Mouse (Mus musculus): Measurements from ENCODE around the gene Gm20441. TPM values are rescaled to one million over a fixed set of nuclear protein-coding genes. Genes with fewer than 3 reads are reported as not detected.
A peak's percentile ranks its signal among the peaks of the same experiment; 100 is the strongest.

Gm20441 gene
- polyA plus RNA-seq (2014; fragmentation: Nextera tagmentation; extraction: Ambion mirVana) = not detected in 2 replicates

DNA sequence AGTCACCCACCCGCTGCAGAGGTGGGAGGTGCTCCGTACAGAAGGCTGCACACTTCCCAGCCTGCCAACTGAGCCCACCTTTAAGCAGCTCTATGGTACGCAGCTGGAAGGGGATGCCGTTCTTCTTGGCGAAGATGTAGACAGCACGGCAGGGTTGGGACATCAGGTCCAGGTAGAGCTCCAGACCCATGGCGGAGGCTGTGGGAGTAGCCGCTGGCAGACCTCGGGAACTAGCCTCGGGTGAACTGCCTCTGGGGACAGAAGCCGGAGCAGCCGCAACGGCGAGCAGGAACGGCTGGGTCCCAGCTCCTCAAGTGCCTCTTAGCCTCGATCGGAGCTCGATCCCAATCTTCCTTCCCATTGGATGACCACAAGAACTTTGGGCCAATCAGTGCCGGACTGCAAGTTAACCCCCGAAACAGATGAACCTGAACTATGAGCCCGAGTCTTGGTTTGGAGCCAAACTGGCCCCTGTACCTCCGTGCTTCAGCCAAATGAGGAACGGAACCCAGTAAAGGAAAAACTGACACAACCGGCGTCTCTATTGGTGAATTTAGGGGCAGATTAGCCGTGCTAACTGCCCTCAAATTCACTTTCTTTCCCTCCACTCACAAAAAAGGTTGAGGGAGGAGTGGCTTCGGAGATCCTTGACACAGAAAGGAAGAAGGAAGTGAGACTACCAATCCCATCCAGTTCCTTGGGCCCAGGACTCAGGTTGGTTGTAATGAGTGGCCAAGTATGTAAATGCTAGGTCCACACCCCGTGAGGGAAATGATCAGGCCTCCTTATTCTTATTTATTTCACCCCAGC, at the start of gene Gm20441, which contains the start of gene Gstt3:
Gene Gm20441 (minus strand): TSS at position 186 of the 810 bp plus-strand sequence.
Gene Gstt3 (minus strand): TSS at position 646 of the 810 bp plus-strand sequence.
- Histone ChIP-seq H3K27me3 (ENCODE audit: control insufficient read depth, insufficient read depth, low read length) (peaks cover 20% of the 10 kb centered on the region), H3K9me3 (replicated peaks; ENCODE audit: control insufficient read depth, low read length) (no peaks in the 10 kb centered on the region), H3K4me2 (peak within 1 kb of the TSS; percentile 95), H3K4me3 (ENCODE audit: low read depth, low read length) (peak within 1 kb of the TSS; percentile 48), H3K27ac (ENCODE audit: low read depth, low read length) (no peak within 1 kb of the TSS), H3K9ac (ENCODE audit: low read depth, low read length) (peak within 1 kb of the TSS; percentile 16; the same call in 1 of the 2 replicates), H3K4me1 (ENCODE audit: control insufficient read depth, insufficient read depth, low read length) (0 out of 2 replicates have a peak, but pooled peaks cover 5% of the 10 kb centered on the region), H3K36me3 (ENCODE audit: control insufficient read depth, insufficient read depth, low read length) (no peaks in the 10 kb centered on the region)
- 0 out of 2 replicates have a peak, but pooled peaks have one; percentile 22 for ATAC-seq (replicated peaks; ENCODE audit: insufficient number of reproducible peaks, low FRiP score, low TSS enrichment)
- WGBS (ENCODE audit: insufficient replicate concordance) = 1% methylated on average over 28 of the region's 28 CpGs

DNA sequence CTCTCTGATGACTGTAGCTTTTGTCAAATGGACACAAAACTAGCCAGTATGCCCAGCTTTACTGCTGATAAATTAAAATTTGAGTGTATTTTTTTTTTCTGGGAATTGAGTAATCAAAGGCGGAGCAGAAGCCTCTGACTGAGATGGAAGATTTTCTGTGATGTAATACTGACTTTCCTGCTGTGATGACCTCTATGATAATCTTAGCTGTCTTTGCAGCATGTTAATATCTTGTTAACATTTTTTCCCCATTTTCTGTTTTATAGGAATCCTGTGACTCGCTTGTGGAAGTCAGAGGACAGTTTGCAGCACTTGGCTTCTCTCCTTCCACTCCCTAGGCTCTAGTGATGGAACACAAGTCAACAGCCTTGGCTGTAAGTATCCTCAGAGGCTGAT, 49.5 kb upstream of the Gm20441 start:
- H3K9me3 ChIP-seq (replicated peaks; ENCODE audit: control insufficient read depth, low read length) = no peaks in the 10 kb centered on the region
- H3K27me3 ChIP-seq (ENCODE audit: control insufficient read depth, insufficient read depth, low read length) = peaks cover 4% of the 10 kb centered on the region; the same call in 1 of the 2 replicates
- no peak for ATAC-seq (replicated peaks; ENCODE audit: insufficient number of reproducible peaks, low FRiP score, low TSS enrichment)
- H3K4me3 ChIP-seq (ENCODE audit: low read depth, low read length) = no peak overlapping the region
- no peaks in the 10 kb centered on the region for H3K36me3 ChIP-seq (ENCODE audit: control insufficient read depth, insufficient read depth, low read length)
- H3K9ac ChIP-seq (ENCODE audit: low read depth, low read length) = no peak overlapping the region
- H3K27ac ChIP-seq (ENCODE audit: low read depth, low read length) = no peak overlapping the region
- WGBS (ENCODE audit: insufficient replicate concordance) = 85% methylated on average over 2 of the region's 2 CpGs
- H3K4me2 ChIP-seq = no peak overlapping the region
- H3K4me1 ChIP-seq (ENCODE audit: control insufficient read depth, insufficient read depth, low read length) = peaks cover 10% of the 10 kb centered on the region

DNA sequence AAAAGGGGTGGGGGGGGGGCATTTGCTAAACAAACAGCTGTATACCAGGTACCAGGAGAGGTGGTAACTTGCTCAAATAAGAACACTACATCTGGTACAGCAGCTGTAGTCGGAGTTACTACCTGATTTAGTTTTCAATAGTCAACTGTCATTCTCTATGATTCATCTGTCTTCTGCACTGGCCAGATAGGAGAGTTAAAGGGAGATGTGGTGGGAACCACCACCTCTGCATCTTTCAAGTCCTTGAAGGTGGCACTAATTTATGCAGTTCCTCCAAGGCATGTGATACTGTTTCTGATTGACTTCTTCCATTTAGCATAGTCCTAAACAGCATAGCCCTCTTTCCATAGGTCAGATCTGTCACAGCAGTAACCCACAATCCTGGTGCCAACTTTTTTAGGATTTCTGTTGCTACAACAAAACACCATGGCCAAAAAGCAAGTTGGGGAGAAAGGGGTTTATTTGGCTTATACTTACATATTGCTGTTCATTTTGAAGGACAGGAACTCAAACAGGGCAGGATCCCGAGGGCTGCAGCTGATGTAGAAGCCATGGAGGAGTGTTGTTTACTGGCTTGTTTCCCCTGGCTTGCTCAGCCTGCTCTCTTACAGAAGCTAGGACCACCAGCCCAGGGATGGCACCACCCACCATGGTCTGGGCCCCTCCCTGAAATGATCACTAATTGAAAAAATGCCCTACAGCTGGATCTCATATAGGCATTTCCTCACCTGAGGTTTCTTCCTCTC, 48.9 kb upstream of the Gm20441 start:
- ATAC-seq (replicated peaks; ENCODE audit: insufficient number of reproducible peaks, low FRiP score, low TSS enrichment) = no peak
- Histone ChIP-seq H3K36me3 (ENCODE audit: control insufficient read depth, insufficient read depth, low read length) (no peaks in the 10 kb centered on the region), H3K9me3 (replicated peaks; ENCODE audit: control insufficient read depth, low read length) (no peaks in the 10 kb centered on the region), H3K9ac (ENCODE audit: low read depth, low read length) (no peak overlapping the region), H3K27me3 (ENCODE audit: control insufficient read depth, insufficient read depth, low read length) (peaks cover 4% of the 10 kb centered on the region; the same call in 1 of the 2 replicates), H3K4me3 (ENCODE audit: low read depth, low read length) (no peak overlapping the region), H3K4me2 (no peak overlapping the region), H3K27ac (ENCODE audit: low read depth, low read length) (no peak overlapping the region), H3K4me1 (ENCODE audit: control insufficient read depth, insufficient read depth, low read length) (peaks cover 8% of the 10 kb centered on the region)
- WGBS (ENCODE audit: insufficient replicate concordance) = 83% methylated on average over 2 of the region's 2 CpGs

DNA sequence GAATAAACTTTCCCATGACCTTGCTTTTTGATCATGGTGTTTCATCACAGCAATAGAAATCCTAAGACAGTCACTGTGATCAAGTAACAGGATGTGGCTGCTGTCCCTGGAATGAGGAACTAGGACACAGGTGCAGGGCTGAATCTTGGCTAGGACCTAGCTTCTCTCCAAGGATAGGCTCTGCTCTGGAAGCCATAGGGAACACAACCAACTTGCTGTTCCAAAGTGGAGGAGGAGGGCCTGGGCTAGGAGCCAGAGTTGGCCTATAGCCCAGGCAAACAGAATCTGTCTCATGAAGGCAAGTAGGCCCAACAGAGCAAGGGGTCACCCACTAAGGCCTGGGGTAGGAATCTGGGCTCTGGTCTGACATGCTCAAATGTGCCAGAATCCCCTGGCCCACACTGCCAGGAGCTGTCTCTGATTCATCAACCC, 47.8 kb upstream of the Gm20441 start:
- no peak overlapping the region for H3K9ac ChIP-seq (ENCODE audit: low read depth, low read length)
- H3K4me1 ChIP-seq (ENCODE audit: control insufficient read depth, insufficient read depth, low read length) = peaks cover under 1% of the 10 kb centered on the region
- H3K4me2 ChIP-seq = no peak overlapping the region
- ATAC-seq (replicated peaks; ENCODE audit: insufficient number of reproducible peaks, low FRiP score, low TSS enrichment) = no peak
- H3K27ac ChIP-seq (ENCODE audit: low read depth, low read length) = no peak overlapping the region
- H3K27me3 ChIP-seq (ENCODE audit: control insufficient read depth, insufficient read depth, low read length) = peaks cover 4% of the 10 kb centered on the region; the same call in 1 of the 2 replicates
- no peaks in the 10 kb centered on the region for H3K9me3 ChIP-seq (replicated peaks; ENCODE audit: control insufficient read depth, low read length)
- no peak overlapping the region for H3K4me3 ChIP-seq (ENCODE audit: low read depth, low read length)
- H3K36me3 ChIP-seq (ENCODE audit: control insufficient read depth, insufficient read depth, low read length) = no peaks in the 10 kb centered on the region

DNA sequence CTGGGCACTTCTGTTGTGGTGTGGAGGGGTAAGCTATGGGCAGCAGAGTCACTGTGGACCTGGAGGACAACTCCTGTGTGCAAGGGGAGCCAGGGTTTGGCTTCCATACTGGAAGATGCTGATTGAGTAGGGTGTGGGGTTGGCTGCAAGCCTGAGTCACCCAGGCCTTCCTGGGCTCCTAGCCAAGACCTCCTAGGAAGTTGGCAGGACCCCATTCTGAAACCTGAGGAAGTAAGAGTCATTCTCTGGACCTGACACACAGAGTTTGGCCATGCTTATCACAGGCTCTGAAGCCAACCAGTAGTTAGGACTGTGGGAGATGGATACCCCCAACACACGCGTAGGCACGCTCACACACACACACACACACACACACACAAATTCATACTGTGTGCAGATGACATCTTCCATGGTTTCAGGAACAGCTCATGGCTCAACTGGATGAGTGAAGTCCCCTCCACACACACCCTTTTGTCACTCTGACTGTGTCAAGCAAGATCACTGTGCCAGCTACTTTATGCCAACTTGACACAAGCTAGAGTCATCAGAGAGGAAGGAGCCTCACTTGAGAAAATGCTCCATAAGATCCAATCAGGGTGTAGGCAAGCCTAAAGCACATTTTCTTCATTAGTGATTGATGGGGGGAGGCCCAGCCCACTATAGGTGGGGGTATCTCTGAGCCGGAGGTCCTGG, 47.1 kb upstream of the Gm20441 start:
- Histone ChIP-seq H3K4me2 (no peak overlapping the region), H3K4me3 (ENCODE audit: low read depth, low read length) (no peak overlapping the region), H3K27ac (ENCODE audit: low read depth, low read length) (no peak overlapping the region), H3K36me3 (ENCODE audit: control insufficient read depth, insufficient read depth, low read length) (no peaks in the 10 kb centered on the region), H3K4me1 (ENCODE audit: control insufficient read depth, insufficient read depth, low read length) (no peaks in the 10 kb centered on the region), H3K27me3 (ENCODE audit: control insufficient read depth, insufficient read depth, low read length) (no peaks in the 10 kb centered on the region), H3K9me3 (replicated peaks; ENCODE audit: control insufficient read depth, low read length) (0 out of 2 replicates have a peak, but pooled peaks cover 3% of the 10 kb centered on the region), H3K9ac (ENCODE audit: low read depth, low read length) (no peak overlapping the region)
- no peak for ATAC-seq (replicated peaks; ENCODE audit: insufficient number of reproducible peaks, low FRiP score, low TSS enrichment)
- WGBS (ENCODE audit: insufficient replicate concordance) = 86% methylated on average over 4 of the region's 4 CpGs

DNA sequence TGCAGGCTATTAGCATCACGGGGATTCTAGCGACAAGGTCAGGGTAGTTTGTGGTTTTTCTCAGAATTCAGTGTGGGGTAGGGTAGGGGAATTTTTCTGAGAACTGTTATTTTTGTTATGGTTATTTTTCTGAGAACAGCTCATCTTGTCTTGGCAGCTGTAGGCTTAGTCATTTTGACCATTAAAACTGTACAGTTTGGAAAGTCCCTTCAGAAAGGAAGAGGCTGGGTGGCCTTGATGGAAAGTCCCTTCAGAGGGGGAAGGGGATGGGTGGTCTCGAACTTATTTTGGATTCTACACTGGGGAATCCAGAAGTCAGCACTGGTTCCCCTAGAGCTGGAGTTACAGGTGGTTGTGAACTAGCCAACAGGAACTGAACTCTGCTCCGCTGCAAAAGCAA, 43.8 kb upstream of the Gm20441 start:
- Histone ChIP-seq H3K4me2 (no peak overlapping the region), H3K4me3 (ENCODE audit: low read depth, low read length) (no peak overlapping the region), H3K9me3 (replicated peaks; ENCODE audit: control insufficient read depth, low read length) (0 out of 2 replicates have a peak, but pooled peaks cover 3% of the 10 kb centered on the region), H3K36me3 (ENCODE audit: control insufficient read depth, insufficient read depth, low read length) (no peaks in the 10 kb centered on the region), H3K27me3 (ENCODE audit: control insufficient read depth, insufficient read depth, low read length) (no peaks in the 10 kb centered on the region), H3K27ac (ENCODE audit: low read depth, low read length) (no peak overlapping the region), H3K4me1 (ENCODE audit: control insufficient read depth, insufficient read depth, low read length) (no peaks in the 10 kb centered on the region), H3K9ac (ENCODE audit: low read depth, low read length) (no peak overlapping the region)
- no peak for ATAC-seq (replicated peaks; ENCODE audit: insufficient number of reproducible peaks, low FRiP score, low TSS enrichment)
- WGBS (ENCODE audit: insufficient replicate concordance) = 82% methylated on average over 4 of the region's 4 CpGs

DNA sequence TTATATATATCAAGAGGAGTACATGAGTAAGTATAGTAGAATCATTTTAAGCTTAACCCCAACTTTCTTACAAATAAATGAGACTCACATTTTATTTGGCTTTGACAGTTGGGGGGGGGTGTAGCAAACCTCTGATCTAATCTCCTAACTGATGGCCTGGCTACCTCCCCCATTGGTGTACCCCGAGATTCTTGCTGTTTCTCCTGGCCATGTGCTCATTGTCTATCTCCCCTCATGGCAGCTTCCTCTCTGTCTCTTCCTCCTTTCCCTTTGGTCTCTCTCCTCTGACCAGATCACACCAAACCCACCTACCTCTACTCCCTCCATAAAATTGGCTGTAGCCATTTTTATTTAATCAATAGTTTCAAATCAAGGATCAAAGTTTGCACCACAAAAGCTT, 43.0 kb upstream of the Gm20441 start:
- 71% methylated on average over 1 of the region's 1 CpGs for WGBS (ENCODE audit: insufficient replicate concordance)
- Histone ChIP-seq H3K27me3 (ENCODE audit: control insufficient read depth, insufficient read depth, low read length) (no peaks in the 10 kb centered on the region), H3K9ac (ENCODE audit: low read depth, low read length) (no peak overlapping the region), H3K4me2 (no peak overlapping the region), H3K9me3 (replicated peaks; ENCODE audit: control insufficient read depth, low read length) (0 out of 2 replicates have a peak, but pooled peaks cover 3% of the 10 kb centered on the region), H3K27ac (ENCODE audit: low read depth, low read length) (no peak overlapping the region), H3K4me3 (ENCODE audit: low read depth, low read length) (no peak overlapping the region), H3K4me1 (ENCODE audit: control insufficient read depth, insufficient read depth, low read length) (no peaks in the 10 kb centered on the region), H3K36me3 (ENCODE audit: control insufficient read depth, insufficient read depth, low read length) (no peaks in the 10 kb centered on the region)
- no peak for ATAC-seq (replicated peaks; ENCODE audit: insufficient number of reproducible peaks, low FRiP score, low TSS enrichment)

DNA sequence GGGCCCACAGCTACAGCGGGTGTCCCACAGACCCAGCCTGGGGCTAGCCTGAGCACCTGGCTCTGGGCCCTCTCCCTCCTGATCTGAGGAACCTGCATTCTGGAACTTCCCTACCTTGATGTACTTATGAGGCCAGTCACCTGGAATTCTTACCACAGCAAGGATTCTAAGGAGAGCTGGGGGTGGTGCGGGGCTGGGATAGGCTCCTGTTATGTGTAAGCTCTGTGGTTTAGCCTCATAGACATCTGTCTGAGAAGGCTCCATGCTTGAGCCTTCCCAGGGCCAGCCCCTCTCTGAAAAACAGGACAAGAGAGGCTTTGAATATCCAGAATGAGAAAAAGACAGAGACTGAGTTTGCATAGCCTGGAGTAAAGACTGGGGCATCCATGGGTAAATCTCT, 41.7 kb upstream of the Gm20441 start, which contains the start of gene Gstt4:
Gene Gstt4 (minus strand): TSS at position 101 of the 400 bp plus-strand sequence.
- H3K27ac ChIP-seq (ENCODE audit: low read depth, low read length) = no peak within 1 kb of the TSS
- no peaks in the 10 kb centered on the region for H3K36me3 ChIP-seq (ENCODE audit: control insufficient read depth, insufficient read depth, low read length)
- H3K4me1 ChIP-seq (ENCODE audit: control insufficient read depth, insufficient read depth, low read length) = no peaks in the 10 kb centered on the region
- H3K4me2 ChIP-seq = no peak within 1 kb of the TSS
- whole genome bisulfite sequencing (ENCODE audit: insufficient replicate concordance) = 84% methylated on average over 2 of the region's 2 CpGs
- no peak within 1 kb of the TSS for H3K4me3 ChIP-seq (ENCODE audit: low read depth, low read length)
- no peak for ATAC-seq (replicated peaks; ENCODE audit: insufficient number of reproducible peaks, low FRiP score, low TSS enrichment)
- H3K9me3 ChIP-seq (replicated peaks; ENCODE audit: control insufficient read depth, low read length) = 0 out of 2 replicates have a peak, but pooled peaks cover 3% of the 10 kb centered on the region
- H3K27me3 ChIP-seq (ENCODE audit: control insufficient read depth, insufficient read depth, low read length) = no peaks in the 10 kb centered on the region
- no peak within 1 kb of the TSS for H3K9ac ChIP-seq (ENCODE audit: low read depth, low read length)
